Comparison of ENCODE assay signal across 25 mouse cellular contexts in the genomic region with DNA sequence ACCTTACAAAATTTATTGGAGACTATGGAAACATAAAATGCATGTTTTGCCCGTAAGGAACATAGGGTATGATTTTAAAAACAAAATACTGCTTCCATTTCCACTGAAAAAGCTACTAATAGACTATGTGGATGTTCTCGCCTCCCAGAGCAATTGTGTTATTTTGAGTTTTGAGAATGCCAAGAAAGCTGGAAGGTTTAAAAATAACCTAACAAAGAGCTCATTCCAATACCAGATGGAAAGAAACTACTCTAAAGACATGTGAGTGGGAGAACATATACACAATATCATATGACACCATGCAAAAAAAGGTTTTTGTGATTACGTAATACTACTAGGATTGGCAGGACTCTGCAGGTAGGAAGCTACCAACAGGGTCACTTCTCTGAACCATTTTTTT. TPM values are rescaled to one million over a fixed set of nuclear protein-coding genes. Genes with fewer than 3 reads are reported as not detected.
"Had no signal": no experiment of that assay in that cellular context is flagged by ENCODE, and none has a peak within 500 bp of the region (broad histone marks: within the 10 kb centered on the region; RNA-seq: fewer than 3 reads in every experiment).

No protein-coding gene starts in this region.

- H3K4me2 ChIP-seq: limb, embryonic 12.5 days; limb, embryonic 15.5 days; liver, embryonic 13.5 days; midbrain, embryonic 13.5 days; neural tube, embryonic 15.5 days had no signal

- ATAC-seq: midbrain, embryonic 13.5 days; midbrain, embryonic 16.5 days had no signal

- H3K27ac ChIP-seq: kidney, postnatal 0 days; layer of hippocampus, adult 2 months; limb, embryonic 12.5 days; limb, embryonic 15.5 days; midbrain, embryonic 10.5 days; midbrain, embryonic 13.5 days; neural tube, embryonic 15.5 days; stomach, postnatal 0 days had no signal

- H3K36me3 ChIP-seq: limb, embryonic 12.5 days; limb, embryonic 15.5 days; midbrain, embryonic 13.5 days; neural tube, embryonic 15.5 days had no signal

- DNase-seq: kidney, adult 2 months; kidney, postnatal 25 days; layer of hippocampus, adult 9-11 months; liver, embryonic 13.5 days; lung, adult 2 months; lung, postnatal 14 days; lung, postnatal 4 days; right cerebral cortex, adult 18-20 months; right cerebral cortex, postnatal 14 days; right cerebral cortex, postnatal 4 days; thymus, postnatal 25 days had no signal

- H3K4me3 ChIP-seq: layer of hippocampus, adult 2 months; limb, embryonic 12.5 days; limb, embryonic 15.5 days; liver, embryonic 13.5 days; midbrain, embryonic 10.5 days; midbrain, embryonic 13.5 days; myocyte; neural tube, embryonic 15.5 days had no signal

- H3K9ac ChIP-seq: limb, embryonic 12.5 days; limb, embryonic 15.5 days; midbrain, embryonic 13.5 days; neural tube, embryonic 15.5 days had no signal

- H3K27me3 ChIP-seq: limb, embryonic 12.5 days; limb, embryonic 15.5 days; liver, embryonic 13.5 days; midbrain, embryonic 13.5 days; neural tube, embryonic 15.5 days had no signal

- H3K9me3 ChIP-seq: limb, embryonic 12.5 days; limb, embryonic 15.5 days; liver, embryonic 13.5 days; midbrain, embryonic 10.5 days; midbrain, embryonic 13.5 days; neural tube, embryonic 15.5 days had no signal

RNA-seq across cellular contexts. Expression of a gene that starts 30.8 kb away (rescaled TPM):
- total RNA-seq: layer of hippocampus, adult 2 months; layer of hippocampus, postnatal 25 days; left cerebral cortex, adult 18-20 months had no signal
- polyA plus RNA-seq: kidney, embryonic 14.5 days; midbrain, embryonic 10.5 days; midbrain, embryonic 13.5 days; midbrain, embryonic 16.5 days; neural tube, embryonic 11.5 days; neural tube, embryonic 15.5 days; stomach, postnatal 0 days had no signal
